Mouse (Mus musculus) forebrain, embryonic 16.5 days (tissue): ENCODE results near the gene Ppm1g. TPM values are rescaled to one million over a fixed set of nuclear protein-coding genes. Genes with fewer than 3 reads are reported as not detected.
A peak's percentile ranks its signal among the peaks of the same experiment; 100 is the strongest.
"Not testable (repeated sequence)": the region's sequence is repeated elsewhere in the genome, so short reads cannot be mapped to it uniquely, and the experiment has no call there.

ENCODE experiments used
- ATAC-seq: fragments of 200-750 bp; cut with Nextera tagmentation; 2 replicates; pipeline ENCODE4 v1.8.0; 2017; ENCODE audit warnings: mild to moderate bottlenecking, moderate library complexity
- H3K27ac ChIP-seq: fragments of 300-500 bp; sonication (generic); 2 replicates; pipeline ENCODE4 v1.5.1; 2014; ENCODE audit warnings: low read length, control low read depth
- H3K27me3 ChIP-seq: fragments of 300-500 bp; sonication (generic); replicated peaks from 2 replicates; pipeline ENCODE4 v1.6.1; 2014; ENCODE audit warnings: low read length; ENCODE audit not compliant: control insufficient read depth, insufficient read depth
- H3K36me3 ChIP-seq: fragments of 300-500 bp; sonication (generic); 2 replicates; pipeline ENCODE4 v1.6.1; 2014; ENCODE audit not compliant: control insufficient read depth, insufficient read depth
- H3K4me1 ChIP-seq: fragments of 300-500 bp; sonication (generic); replicated peaks from 2 replicates; pipeline ENCODE4 v1.6.1; 2014; ENCODE audit warnings: low read length; ENCODE audit not compliant: control insufficient read depth, insufficient read depth
- H3K4me2 ChIP-seq: fragments of 300-500 bp; sonication (generic); 2 replicates; pipeline ENCODE4 v1.6.1; 2014; ENCODE audit warnings: mild to moderate bottlenecking, low read length, control low read depth
- H3K4me3 ChIP-seq: fragments of 300-500 bp; sonication (generic); replicated peaks from 2 replicates; pipeline ENCODE4 v1.5.1; 2014; ENCODE audit warnings: mild to moderate bottlenecking, low read length, control low read depth
- H3K9ac ChIP-seq: fragments of 300-500 bp; sonication (generic); replicated peaks from 2 replicates; pipeline ENCODE4 v1.6.1; 2014; ENCODE audit warnings: low read depth, low read length, control low read depth
- H3K9me3 ChIP-seq: fragments of 300-500 bp; sonication (generic); 2 replicates; pipeline ENCODE4 v1.6.1; 2016; ENCODE audit warnings: low read length; ENCODE audit not compliant: control insufficient read depth
- WGBS: fragments of 180-500 bp; shearing (Covaris S2); extraction: QIAGEN DNeasy Blood & Tissue Kit; methylation state at CpG from one replicate; pipeline ENCODE4 v1.1.7; 2014; 5-methylcytosine and 5-hydroxymethylcytosine counted together
- polyA plus RNA-seq: library from polyadenylated mRNA; unstranded; fragments of >200 nt; fragmentation: Nextera tagmentation; extraction: Ambion mirVana; gene quantifications from 2 replicates; pipeline ENCODE4 v1.2.1, GENCODE M21; 2015

The Ppm1g gene
- polyA plus RNA-seq, 1 experiment from 2014 or later, result 175 TPM

- Histone ChIP-seq H3K9ac (no peak overlapping the region), H3K4me1 (peaks cover 14% of the 10 kb centered on the region), H3K36me3 (no peaks in the 10 kb centered on the region), H3K27me3 (no peaks in the 10 kb centered on the region), H3K27ac (no peak overlapping the region), H3K4me2 (no peak overlapping the region), H3K9me3 (no peaks in the 10 kb centered on the region), H3K4me3 (no peak overlapping the region)
- no peak for ATAC-seq
- 94% methylated on average over 9 of the region's 9 CpGs for WGBS
These were observed 2.2 kb upstream of the Ppm1g start for GRCm38 (mm10) chr5:31222696-31223095.

GRCm38 (mm10) chr5:31221304-31221945 is 938 bp upstream of the Ppm1g start:
- Histone ChIP-seq H3K9me3 (no peaks in the 10 kb centered on the region), H3K36me3 (no peaks in the 10 kb centered on the region), H3K4me1 (peaks cover 14% of the 10 kb centered on the region), H3K27ac (peak overlapping the region; percentile 94), H3K4me2 (peak overlapping the region; percentile 71), H3K27me3 (no peaks in the 10 kb centered on the region), H3K9ac (peak overlapping the region; percentile 91), H3K4me3 (peak overlapping the region; percentile 99)
- 10% methylated on average over 11 of the region's 11 CpGs for WGBS
- 0 out of 2 replicates have a peak, but pooled peaks have one; percentile 27 for ATAC-seq

- ATAC-seq, result peak; percentile 63
- peaks cover 14% of the 10 kb centered on the region for H3K4me1 ChIP-seq
- WGBS, result 0% methylated on average over 40 of the region's 40 CpGs
- H3K9me3 ChIP-seq, result no peaks in the 10 kb centered on the region
- H3K4me2 ChIP-seq, result peak overlapping the region; percentile 71
- H3K4me3 ChIP-seq, result peak overlapping the region; percentile 99
- no peaks in the 10 kb centered on the region for H3K27me3 ChIP-seq
- H3K27ac ChIP-seq, result peak overlapping the region; percentile 94
- H3K9ac ChIP-seq, result peak overlapping the region; percentile 91
- H3K36me3 ChIP-seq, result no peaks in the 10 kb centered on the region
These were observed 508 bp downstream of the Ppm1g start for GRCm38 (mm10) chr5:31219911-31220447.

- Histone ChIP-seq H3K9me3 (no peaks in the 10 kb centered on the region), H3K4me1 (peaks cover 14% of the 10 kb centered on the region), H3K36me3 (no peaks in the 10 kb centered on the region), H3K27me3 (no peaks in the 10 kb centered on the region), H3K9ac (peak overlapping the region; percentile 91), H3K4me3 (peak overlapping the region; percentile 99), H3K4me2 (peak overlapping the region; percentile 71), H3K27ac (no peak overlapping the region)
- 2% methylated on average over 11 of the region's 11 CpGs for WGBS
- no peak for ATAC-seq
These were observed 1.0 kb downstream of the Ppm1g start for GRCm38 (mm10) chr5:31219474-31219873.

- 0% methylated on average over 2 of the region's 2 CpGs for WGBS
- no peak for ATAC-seq
- H3K4me1 ChIP-seq, result peaks cover 14% of the 10 kb centered on the region
- no peaks in the 10 kb centered on the region for H3K9me3 ChIP-seq
- no peaks in the 10 kb centered on the region for H3K27me3 ChIP-seq
- no peak overlapping the region for H3K27ac ChIP-seq
- H3K4me2 ChIP-seq, result peak overlapping the region; percentile 71
- H3K36me3 ChIP-seq, result no peaks in the 10 kb centered on the region
- H3K9ac ChIP-seq, result no peak overlapping the region
- H3K4me3 ChIP-seq, result peak overlapping the region; percentile 15; the same call in 1 of the 2 replicates
These were observed 1.4 kb downstream of the Ppm1g start for GRCm38 (mm10) chr5:31219070-31219469.

GRCm38 (mm10) chr5:31218294-31218693 is 2.2 kb downstream of the Ppm1g start:
- H3K9ac ChIP-seq, result no peak overlapping the region
- 68% methylated on average over 7 of the region's 7 CpGs for WGBS
- H3K4me3 ChIP-seq, result no peak overlapping the region
- H3K36me3 ChIP-seq, result no peaks in the 10 kb centered on the region
- no peaks in the 10 kb centered on the region for H3K9me3 ChIP-seq
- no peak overlapping the region for H3K4me2 ChIP-seq
- no peak for ATAC-seq
- no peak overlapping the region for H3K27ac ChIP-seq
- H3K4me1 ChIP-seq, result peaks cover 14% of the 10 kb centered on the region
- no peaks in the 10 kb centered on the region for H3K27me3 ChIP-seq

- H3K4me3 ChIP-seq, H3K27ac ChIP-seq, H3K9ac ChIP-seq, H3K27me3 ChIP-seq, H3K4me2 ChIP-seq, ATAC-seq, H3K9me3 ChIP-seq, H3K36me3 ChIP-seq: not testable (repeated sequence)
- 91% methylated on average over 6 of the region's 6 CpGs for WGBS
- peaks cover 11% of the 10 kb centered on the region for H3K4me1 ChIP-seq
These were observed 3.9 kb downstream of the Ppm1g start for GRCm38 (mm10) chr5:31216554-31216953.

GRCm38 (mm10) chr5:31204421-31204820 is 16.1 kb downstream of the Ppm1g start:
- Histone ChIP-seq H3K36me3 (peaks cover 22% of the 10 kb centered on the region), H3K4me3 (no peak overlapping the region), H3K4me1 (peaks cover 17% of the 10 kb centered on the region), H3K9me3 (peaks cover 3% of the 10 kb centered on the region), H3K4me2 (no peak overlapping the region), H3K27me3 (no peaks in the 10 kb centered on the region), H3K27ac (no peak overlapping the region), H3K9ac (no peak overlapping the region)
- no peak for ATAC-seq
- WGBS, result 94% methylated on average over 6 of the region's 6 CpGs

- Histone ChIP-seq H3K4me3 (no peak overlapping the region), H3K9ac (no peak overlapping the region), H3K4me1 (peaks cover 17% of the 10 kb centered on the region), H3K9me3 (peaks cover 3% of the 10 kb centered on the region), H3K27me3 (no peaks in the 10 kb centered on the region), H3K4me2 (no peak overlapping the region), H3K27ac (no peak overlapping the region), H3K36me3 (peaks cover 27% of the 10 kb centered on the region)
- WGBS, result 93% methylated on average over 2 of the region's 2 CpGs
- ATAC-seq, result no peak
These were observed 16.6 kb downstream of the Ppm1g start for GRCm38 (mm10) chr5:31203866-31204265.
